Mouse (Mus musculus) B cell, adult 2 months (primary cell): ENCODE data around the gene Gm10271.

Experiments
- DNase-seq, 2 experiments: peaks; one replicate each; pipeline ENCODE4 v3.0.0; 2022

The Gm10271 gene

GRCm38 (mm10) chr10:116931497-116932179 is 40.8 kb downstream of the Gm10271 start:
- peak; percentile 27 to 35 for DNase-seq

GRCm38 (mm10) chr10:116930936-116931335 is 41.5 kb downstream of the Gm10271 start:
- peak; percentile 21 to 33 for DNase-seq

GRCm38 (mm10) chr10:116930506-116930905 is 41.9 kb downstream of the Gm10271 start:
- DNase-seq, result peak; percentile 71 to 73

- DNase-seq, result no peak
Observed at GRCm38 (mm10) chr10:116928826-116929225, 43.6 kb downstream of the Gm10271 start.

- no peak for DNase-seq
Observed at GRCm38 (mm10) chr10:116926428-116927113, 45.8 kb downstream of the Gm10271 start.

- DNase-seq, result no peak
Observed at GRCm38 (mm10) chr10:116923651-116924495, 48.5 kb downstream of the Gm10271 start.

- no peak for DNase-seq
Observed at GRCm38 (mm10) chr10:116922161-116922560, 50.2 kb downstream of the Gm10271 start.

- DNase-seq, result no peak
Observed at GRCm38 (mm10) chr10:116921416-116921815, 51.0 kb downstream of the Gm10271 start.

- no peak for DNase-seq
Observed at GRCm38 (mm10) chr10:116920641-116921040, 51.8 kb downstream of the Gm10271 start.

- DNase-seq, result no peak
Observed at GRCm38 (mm10) chr10:116919368-116920317, 52.8 kb downstream of the Gm10271 start.

GRCm38 (mm10) chr10:116916581-116916980 is 55.8 kb downstream of the Gm10271 start:
- DNase-seq, result no peak

- no peak for DNase-seq
Observed at GRCm38 (mm10) chr10:116915286-116915685, 57.1 kb downstream of the Gm10271 start.

GRCm38 (mm10) chr10:116914586-116914985 is 57.8 kb downstream of the Gm10271 start:
- no peak for DNase-seq

GRCm38 (mm10) chr10:116913647-116914273 is 58.6 kb downstream of the Gm10271 start:
- DNase-seq, result no peak

GRCm38 (mm10) chr10:116912850-116913249 is 59.6 kb downstream of the Gm10271 start:
- DNase-seq, result no peak

GRCm38 (mm10) chr10:116908901-116909642 is 63.3 kb downstream of the Gm10271 start:
- no peak for DNase-seq
